Mouse (Mus musculus): Measurements from ENCODE around the gene Armh3. TPM values are rescaled to one million over a fixed set of nuclear protein-coding genes. Genes with fewer than 3 reads are reported as not detected.

The Armh3 gene
- polyA plus RNA-seq, 1 experiment from 2014 or later, result 19.9 TPM

DNA sequence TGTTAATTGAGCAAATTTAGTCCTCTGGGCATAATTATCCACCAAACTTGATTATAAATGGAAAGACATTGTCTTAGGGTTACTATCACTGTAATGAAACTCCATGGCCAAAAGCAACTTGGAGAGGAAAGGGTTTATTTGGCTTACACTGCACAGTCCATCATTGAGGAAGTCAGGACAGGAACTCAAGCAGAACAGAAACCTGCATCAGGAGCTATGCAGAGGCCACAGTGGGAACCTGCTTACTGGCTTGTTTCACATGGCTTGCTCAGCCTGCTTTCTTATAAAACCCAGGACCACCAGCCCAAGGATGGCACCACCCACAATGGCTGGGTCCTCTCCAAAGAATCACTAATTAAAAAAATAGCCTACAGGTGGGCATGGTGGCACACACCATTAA, 13.9 kb downstream of the Armh3 start:
- no peak overlapping the region for H3K27ac ChIP-seq
- H3K36me3 ChIP-seq, result peaks cover 17% of the 10 kb centered on the region; the same call in 1 of the 2 replicates
- H3K4me2 ChIP-seq, result no peak overlapping the region
- no peak overlapping the region for H3K9ac ChIP-seq (replicated peaks)
- no peak overlapping the region for H3K4me3 ChIP-seq (replicated peaks)
- ATAC-seq (ENCODE audit: insufficient number of reproducible peaks, insufficient read depth, low FRiP score, low TSS enrichment, low read depth), result no peak
- H3K9me3 ChIP-seq, result no peaks in the 10 kb centered on the region
- no peaks in the 10 kb centered on the region for H3K4me1 ChIP-seq (replicated peaks)
- H3K27me3 ChIP-seq, result no peaks in the 10 kb centered on the region

DNA sequence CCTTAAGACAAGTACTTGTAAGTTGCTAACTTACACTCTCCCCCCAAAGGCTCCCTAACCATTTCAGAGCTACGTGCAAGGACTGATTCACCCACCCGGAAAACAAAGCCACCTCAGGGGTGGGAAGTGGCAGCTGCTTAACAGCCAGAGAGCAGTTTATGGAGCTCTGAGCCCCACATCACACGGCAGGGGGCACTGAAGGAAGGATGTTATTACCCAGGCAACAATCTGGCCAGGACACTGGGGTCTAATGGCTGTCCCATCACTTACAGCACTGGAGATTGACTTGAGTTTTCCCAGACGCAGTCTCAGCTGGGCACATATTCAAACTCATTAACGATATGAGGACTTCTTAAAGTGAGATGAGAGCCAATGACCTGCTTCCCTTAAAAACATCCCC, 37.5 kb downstream of the Armh3 start:
- Histone ChIP-seq H3K9me3 (no peaks in the 10 kb centered on the region), H3K4me2 (no peak overlapping the region), H3K27me3 (no peaks in the 10 kb centered on the region), H3K4me3 (replicated peaks) (no peak overlapping the region), H3K27ac (no peak overlapping the region), H3K9ac (replicated peaks) (no peak overlapping the region), H3K36me3 (peaks cover 54% of the 10 kb centered on the region), H3K4me1 (replicated peaks) (peaks cover 13% of the 10 kb centered on the region)
- WGBS, result 11% methylated on average over 5 of the region's 5 CpGs
- no peak for ATAC-seq (ENCODE audit: insufficient number of reproducible peaks, insufficient read depth, low FRiP score, low TSS enrichment, low read depth)

DNA sequence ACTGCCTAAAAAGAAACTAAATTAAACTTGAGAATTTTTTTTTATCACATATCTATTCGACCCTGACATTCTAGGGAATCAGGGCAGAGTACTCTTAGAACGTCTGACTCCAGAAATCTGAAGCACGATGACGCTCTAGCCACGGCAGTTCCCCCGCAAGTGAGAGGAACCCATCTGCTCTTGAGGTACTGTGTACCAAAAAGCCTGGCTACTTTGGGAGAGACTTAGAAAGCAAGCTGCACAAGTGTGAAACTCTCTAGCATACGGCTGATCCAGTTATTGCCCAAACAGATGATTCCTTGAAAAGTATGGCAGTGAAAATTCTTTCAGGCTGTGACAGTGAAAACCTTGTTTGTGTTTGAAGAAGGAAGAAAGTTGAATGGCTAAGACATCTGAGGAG, 41.6 kb downstream of the Armh3 start:
- no peak overlapping the region for H3K9ac ChIP-seq (replicated peaks)
- WGBS, result 91% methylated on average over 7 of the region's 7 CpGs
- H3K27me3 ChIP-seq, result no peaks in the 10 kb centered on the region
- H3K27ac ChIP-seq, result no peak overlapping the region
- H3K4me1 ChIP-seq (replicated peaks), result peaks cover 13% of the 10 kb centered on the region
- peaks cover 46% of the 10 kb centered on the region for H3K36me3 ChIP-seq
- H3K4me2 ChIP-seq, result no peak overlapping the region
- H3K4me3 ChIP-seq (replicated peaks), result no peak overlapping the region
- no peaks in the 10 kb centered on the region for H3K9me3 ChIP-seq
- ATAC-seq (ENCODE audit: insufficient number of reproducible peaks, insufficient read depth, low FRiP score, low TSS enrichment, low read depth), result no peak

DNA sequence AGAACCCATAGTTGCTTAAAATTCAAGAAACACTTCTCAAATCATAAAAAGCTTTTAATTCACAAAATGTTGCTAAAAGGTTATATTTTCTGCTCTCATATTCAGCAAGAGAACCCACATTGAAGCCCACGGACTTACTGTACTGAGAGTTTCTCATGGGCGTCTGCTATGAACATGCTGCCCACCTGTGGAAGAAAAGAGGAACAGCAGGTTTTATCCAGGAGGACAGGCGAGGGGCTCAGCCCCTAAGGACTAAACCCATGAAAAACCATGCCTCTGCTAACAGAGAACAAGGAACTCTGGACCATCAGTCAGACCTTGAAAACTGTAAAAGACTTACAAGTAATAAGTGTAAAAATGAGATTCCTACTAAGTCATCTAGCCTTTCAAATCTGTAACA, 45.0 kb downstream of the Armh3 start:
- Histone ChIP-seq H3K27me3 (no peaks in the 10 kb centered on the region), H3K9me3 (no peaks in the 10 kb centered on the region), H3K4me3 (replicated peaks) (no peak overlapping the region), H3K4me2 (no peak overlapping the region), H3K27ac (no peak overlapping the region), H3K4me1 (replicated peaks) (no peaks in the 10 kb centered on the region), H3K36me3 (peaks cover 52% of the 10 kb centered on the region), H3K9ac (replicated peaks) (no peak overlapping the region)
- WGBS, result 4% methylated on average over 3 of the region's 3 CpGs
- no peak for ATAC-seq (ENCODE audit: insufficient number of reproducible peaks, insufficient read depth, low FRiP score, low TSS enrichment, low read depth)

DNA sequence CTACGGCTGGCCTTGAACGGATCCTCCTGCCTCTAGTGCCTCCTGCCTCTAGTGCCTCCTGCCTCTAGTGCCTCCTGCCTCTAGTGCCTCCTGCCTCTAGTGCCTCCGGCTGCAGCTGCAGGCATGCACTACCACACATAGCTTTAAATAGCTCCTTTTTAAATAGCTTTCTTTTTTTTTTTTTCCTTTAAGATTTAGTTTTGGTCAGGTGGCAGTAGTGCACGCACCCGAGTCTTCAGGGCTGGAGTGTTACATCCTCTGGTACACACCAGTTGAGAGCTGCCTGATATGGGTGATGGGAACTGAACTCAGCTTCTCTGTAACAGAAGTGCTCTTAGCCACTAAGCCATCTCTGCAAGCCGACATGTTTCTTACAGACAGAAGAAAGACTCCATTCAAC, 49.1 kb downstream of the Armh3 start:
- H3K36me3 ChIP-seq, result peaks cover 55% of the 10 kb centered on the region
- no peak overlapping the region for H3K4me3 ChIP-seq (replicated peaks)
- no peak overlapping the region for H3K9ac ChIP-seq (replicated peaks)
- no peak overlapping the region for H3K4me2 ChIP-seq
- H3K4me1 ChIP-seq (replicated peaks), result no peaks in the 10 kb centered on the region
- H3K27ac ChIP-seq, result no peak overlapping the region
- no peak for ATAC-seq (ENCODE audit: insufficient number of reproducible peaks, insufficient read depth, low FRiP score, low TSS enrichment, low read depth)
- no peaks in the 10 kb centered on the region for H3K9me3 ChIP-seq
- no peaks in the 10 kb centered on the region for H3K27me3 ChIP-seq
- WGBS, result 84% methylated on average over 6 of the region's 6 CpGs

DNA sequence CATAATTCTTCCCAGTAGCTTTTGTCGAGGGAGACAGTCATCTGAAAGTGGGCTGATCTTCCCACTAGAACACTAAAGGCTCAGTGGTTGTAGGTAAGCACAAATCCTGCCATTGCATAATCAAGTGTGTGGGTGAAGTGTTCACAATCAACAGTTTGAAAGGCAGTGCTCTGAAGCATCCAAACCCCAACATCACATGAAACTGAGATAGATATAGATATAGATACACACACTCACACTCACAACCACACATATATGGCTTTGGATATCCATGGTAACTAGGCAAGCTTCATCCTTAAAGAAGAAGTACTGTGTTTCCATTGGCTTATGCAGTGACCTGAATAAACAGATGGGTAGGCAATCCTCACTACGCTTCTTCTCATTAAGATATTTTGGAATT, 50.5 kb downstream of the Armh3 start:
- Histone ChIP-seq H3K9me3 (no peaks in the 10 kb centered on the region), H3K27ac (no peak overlapping the region), H3K9ac (replicated peaks) (no peak overlapping the region), H3K4me2 (no peak overlapping the region), H3K4me1 (replicated peaks) (no peaks in the 10 kb centered on the region), H3K27me3 (no peaks in the 10 kb centered on the region), H3K4me3 (replicated peaks) (no peak overlapping the region), H3K36me3 (peaks cover 62% of the 10 kb centered on the region)
- no peak for ATAC-seq (ENCODE audit: insufficient number of reproducible peaks, insufficient read depth, low FRiP score, low TSS enrichment, low read depth)
- WGBS, result 85% methylated on average over 2 of the region's 2 CpGs

DNA sequence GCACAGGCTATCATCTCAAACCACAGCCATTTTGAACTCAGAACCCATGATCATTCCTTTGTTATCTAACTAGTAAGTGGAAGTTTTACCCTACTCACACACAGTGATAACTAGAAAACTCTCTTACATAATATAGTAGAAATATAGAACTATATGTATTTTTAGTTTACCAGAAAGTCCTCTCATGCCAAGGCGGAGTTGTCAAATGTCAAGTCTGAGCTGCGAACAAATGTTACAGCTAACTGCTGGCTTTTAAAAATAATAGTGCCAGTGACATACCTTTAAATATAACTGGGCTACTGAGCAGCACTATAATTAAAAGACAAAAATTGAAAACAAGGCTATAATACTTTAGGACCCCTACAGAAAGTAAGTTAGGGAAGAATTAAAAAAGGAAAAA, 51.0 kb downstream of the Armh3 start:
- no peaks in the 10 kb centered on the region for H3K27me3 ChIP-seq
- no peaks in the 10 kb centered on the region for H3K9me3 ChIP-seq
- peaks cover 63% of the 10 kb centered on the region for H3K36me3 ChIP-seq
- H3K27ac ChIP-seq, result no peak overlapping the region
- no peaks in the 10 kb centered on the region for H3K4me1 ChIP-seq (replicated peaks)
- WGBS, result 93% methylated on average over 2 of the region's 2 CpGs
- ATAC-seq (ENCODE audit: insufficient number of reproducible peaks, insufficient read depth, low FRiP score, low TSS enrichment, low read depth), result no peak
- no peak overlapping the region for H3K4me3 ChIP-seq (replicated peaks)
- no peak overlapping the region for H3K4me2 ChIP-seq
- no peak overlapping the region for H3K9ac ChIP-seq (replicated peaks)

DNA sequence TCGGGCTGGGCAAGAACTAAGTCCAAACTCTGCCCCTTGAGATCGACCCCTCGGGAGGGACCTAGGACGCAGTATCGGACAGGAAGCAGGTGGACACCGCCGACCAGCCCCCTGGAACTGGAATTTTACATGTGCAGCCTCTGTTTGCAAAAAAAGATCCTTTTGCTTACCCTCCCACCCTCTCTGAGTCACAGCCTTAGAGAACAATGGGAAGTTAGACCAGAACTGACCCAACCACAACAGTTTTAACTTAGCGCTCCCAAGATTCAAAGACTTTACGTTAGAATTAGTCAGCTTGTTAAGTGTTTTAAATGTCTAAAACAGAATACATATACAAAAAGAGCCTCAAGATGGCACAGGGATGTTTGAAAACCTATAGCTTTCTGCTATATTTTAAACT, 51.7 kb downstream of the Armh3 start:
- H3K9me3 ChIP-seq, result no peaks in the 10 kb centered on the region
- no peak overlapping the region for H3K27ac ChIP-seq
- no peak overlapping the region for H3K9ac ChIP-seq (replicated peaks)
- H3K4me2 ChIP-seq, result no peak overlapping the region
- WGBS, result 93% methylated on average over 9 of the region's 9 CpGs
- H3K27me3 ChIP-seq, result no peaks in the 10 kb centered on the region
- H3K36me3 ChIP-seq, result peaks cover 64% of the 10 kb centered on the region
- H3K4me3 ChIP-seq (replicated peaks), result no peak overlapping the region
- no peak for ATAC-seq (ENCODE audit: insufficient number of reproducible peaks, insufficient read depth, low FRiP score, low TSS enrichment, low read depth)
- no peaks in the 10 kb centered on the region for H3K4me1 ChIP-seq (replicated peaks)

DNA sequence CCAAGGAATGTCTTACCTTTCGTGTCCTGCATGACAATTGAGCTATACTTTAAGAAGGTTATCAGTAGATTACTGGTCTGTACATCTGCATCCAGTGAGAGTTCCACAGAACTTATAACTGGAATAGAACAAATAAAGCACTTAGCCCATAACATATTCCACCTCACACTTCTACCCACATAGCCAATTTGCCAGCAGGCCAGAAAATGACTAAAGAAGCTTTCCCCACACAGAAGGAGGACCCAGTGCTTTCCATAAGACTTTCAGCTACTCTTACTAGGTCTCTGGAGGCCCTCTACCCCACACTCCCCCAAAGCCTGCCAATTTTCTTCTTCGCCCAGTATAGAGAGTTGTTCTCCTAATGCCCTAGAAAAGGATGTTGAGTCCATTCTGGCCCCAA, 52.3 kb downstream of the Armh3 start:
- Histone ChIP-seq H3K36me3 (peaks cover 62% of the 10 kb centered on the region), H3K27me3 (no peaks in the 10 kb centered on the region), H3K4me2 (no peak overlapping the region), H3K27ac (no peak overlapping the region), H3K4me3 (replicated peaks) (no peak overlapping the region), H3K9ac (replicated peaks) (no peak overlapping the region), H3K9me3 (no peaks in the 10 kb centered on the region), H3K4me1 (replicated peaks) (no peaks in the 10 kb centered on the region)
- ATAC-seq (ENCODE audit: insufficient number of reproducible peaks, insufficient read depth, low FRiP score, low TSS enrichment, low read depth), result no peak
- WGBS, result 96% methylated on average over 2 of the region's 2 CpGs

DNA sequence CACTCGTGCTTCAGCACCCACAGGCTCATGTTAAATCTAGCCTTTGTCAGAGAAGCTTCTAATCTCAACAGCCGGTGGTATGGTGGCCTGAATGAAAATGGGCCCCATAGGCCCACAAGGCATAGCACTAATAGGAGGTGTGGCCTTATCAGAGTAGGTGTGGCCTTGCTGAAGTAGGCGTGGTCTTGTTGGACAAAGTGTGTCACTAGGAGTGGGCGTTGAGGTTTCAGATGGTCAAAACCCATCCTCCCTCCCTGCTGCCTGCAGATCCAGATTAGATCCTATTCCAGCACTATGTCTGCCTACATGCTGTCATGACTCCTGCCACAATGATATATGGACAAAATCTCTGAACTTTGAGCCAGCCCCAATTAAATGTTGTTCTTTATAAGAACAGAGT, 54.5 kb downstream of the Armh3 start:
- no peak overlapping the region for H3K27ac ChIP-seq
- H3K4me2 ChIP-seq, result no peak overlapping the region
- H3K9me3 ChIP-seq, result no peaks in the 10 kb centered on the region
- H3K4me3 ChIP-seq (replicated peaks), result no peak overlapping the region
- WGBS, result 77% methylated on average over 4 of the region's 4 CpGs
- H3K27me3 ChIP-seq, result no peaks in the 10 kb centered on the region
- no peaks in the 10 kb centered on the region for H3K4me1 ChIP-seq (replicated peaks)
- peaks cover 64% of the 10 kb centered on the region for H3K36me3 ChIP-seq
- no peak overlapping the region for H3K9ac ChIP-seq (replicated peaks)
- no peak for ATAC-seq (ENCODE audit: insufficient number of reproducible peaks, insufficient read depth, low FRiP score, low TSS enrichment, low read depth)

DNA sequence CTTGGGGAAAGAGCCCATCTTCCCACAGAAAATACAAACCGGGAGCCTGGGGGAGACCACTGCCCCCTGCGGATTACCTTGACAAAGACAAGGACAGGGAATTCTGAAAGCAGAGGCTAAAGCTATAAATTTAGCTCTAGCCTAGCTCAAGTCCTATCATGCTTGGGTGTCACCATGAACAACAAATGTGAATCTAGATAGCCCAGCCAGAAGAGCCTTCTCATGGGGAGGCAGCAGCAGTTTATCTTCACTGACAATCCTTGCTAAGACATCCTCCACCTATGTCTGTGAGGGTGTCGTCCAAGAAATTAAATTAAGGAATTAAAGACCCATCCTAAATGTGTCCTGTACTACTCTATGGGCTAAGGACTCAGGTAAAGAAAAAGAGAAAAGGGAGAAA, 60.2 kb downstream of the Armh3 start:
- ATAC-seq (ENCODE audit: insufficient number of reproducible peaks, insufficient read depth, low FRiP score, low TSS enrichment, low read depth), result no peak
- H3K4me3 ChIP-seq (replicated peaks), result no peak overlapping the region
- no peak overlapping the region for H3K9ac ChIP-seq (replicated peaks)
- no peak overlapping the region for H3K27ac ChIP-seq
- no peak overlapping the region for H3K4me2 ChIP-seq
- WGBS, result 38% methylated on average over 3 of the region's 3 CpGs
- H3K27me3 ChIP-seq, result no peaks in the 10 kb centered on the region
- peaks cover 43% of the 10 kb centered on the region for H3K36me3 ChIP-seq
- H3K4me1 ChIP-seq (replicated peaks), result no peaks in the 10 kb centered on the region
- no peaks in the 10 kb centered on the region for H3K9me3 ChIP-seq

DNA sequence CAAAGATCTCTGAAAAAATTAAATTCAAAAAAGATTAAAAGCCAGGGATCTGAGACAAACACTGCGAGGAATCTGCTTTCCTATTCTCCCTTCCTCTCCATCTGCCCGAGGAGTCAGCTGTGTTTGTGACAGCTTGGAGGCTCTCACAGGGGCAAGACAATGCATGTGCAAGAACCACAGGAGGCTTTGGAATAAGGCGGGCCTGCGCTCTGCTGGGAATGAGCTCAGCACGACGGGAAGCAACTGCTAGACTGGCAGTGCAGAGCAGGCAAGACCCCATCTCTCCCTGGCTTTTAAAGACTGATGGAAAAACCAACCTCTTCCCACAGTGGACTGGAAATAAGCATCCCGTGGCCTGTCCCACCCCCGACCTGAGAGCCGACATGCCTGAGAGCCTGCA, 60.8 kb downstream of the Armh3 start:
- no peak for ATAC-seq (ENCODE audit: insufficient number of reproducible peaks, insufficient read depth, low FRiP score, low TSS enrichment, low read depth)
- Histone ChIP-seq H3K27ac (no peak overlapping the region), H3K27me3 (no peaks in the 10 kb centered on the region), H3K4me1 (replicated peaks) (no peaks in the 10 kb centered on the region), H3K9ac (replicated peaks) (no peak overlapping the region), H3K9me3 (no peaks in the 10 kb centered on the region), H3K4me2 (no peak overlapping the region), H3K4me3 (replicated peaks) (no peak overlapping the region), H3K36me3 (peaks cover 48% of the 10 kb centered on the region)
- WGBS, result 40% methylated on average over 9 of the region's 9 CpGs
